In genomic region chr6:81944432-81944831, GRCm38 (mm10) we compare ENCODE assay signal across 18 mouse cellular contexts.
"Had no signal": no experiment of that assay in that cellular context is flagged by ENCODE, and none has a peak within 500 bp of the region (broad histone marks: within the 10 kb centered on the region; RNA-seq: fewer than 3 reads in every experiment).

No protein-coding gene starts in this region.

- H3K9me3 ChIP-seq: midbrain, embryonic 10.5 days; midbrain, embryonic 12.5 days; neural tube, embryonic 13.5 days; neural tube, embryonic 15.5 days had no signal

- H3K27ac ChIP-seq: midbrain, embryonic 10.5 days; midbrain, embryonic 12.5 days; neural tube, embryonic 13.5 days; neural tube, embryonic 15.5 days had no signal

- H3K4me2 ChIP-seq: lung, embryonic 14.5 days; midbrain, embryonic 12.5 days; neural tube, embryonic 13.5 days; neural tube, embryonic 15.5 days had no signal

- DNase-seq: lung, embryonic 14.5 days; lung, postnatal 10 days; lung, postnatal 4 days; midbrain, embryonic 14.5 days; retina, postnatal 1 day; right cerebral cortex, adult 18-20 months; right cerebral cortex, postnatal 25 days; right cerebral cortex, postnatal 4 days; spleen, adult 18-20 months; thymus, adult 18-20 months; thymus, postnatal 14 days; thymus, postnatal 36 days had no signal

- H3K27me3 ChIP-seq: midbrain, embryonic 12.5 days; neural tube, embryonic 13.5 days; neural tube, embryonic 15.5 days had no signal

- H3K4me1 ChIP-seq: midbrain, embryonic 10.5 days; midbrain, embryonic 12.5 days; neural tube, embryonic 13.5 days; neural tube, embryonic 15.5 days had no signal

- H3K9ac ChIP-seq: lung, embryonic 14.5 days; midbrain, embryonic 12.5 days; neural tube, embryonic 13.5 days; neural tube, embryonic 15.5 days had no signal

- ATAC-seq: midbrain, embryonic 16.5 days had no signal

- H3K4me3 ChIP-seq: midbrain, embryonic 10.5 days; midbrain, embryonic 12.5 days; myocyte; neural tube, embryonic 13.5 days; neural tube, embryonic 15.5 days had no signal
